Mouse (Mus musculus): ENCODE results near the gene Prr18.
A peak's percentile ranks its signal among the peaks of the same experiment; 100 is the strongest.
"Not testable (repeated sequence)": the region's sequence is repeated elsewhere in the genome, so short reads cannot be mapped to it uniquely, and the experiment has no call there.

Prr18 gene

GRCm38 (mm10) chr17:8337159-8337558, at the start of gene Prr18:
Gene Prr18 (plus strand): TSS chr17:8337459.
- not testable (repeated sequence) for DNase-seq (ENCODE audit: low spot score)

- no peak for DNase-seq (ENCODE audit: low spot score)
These were observed 47.1 kb upstream of the Prr18 start for GRCm38 (mm10) chr17:8289993-8290679.

- no peak for DNase-seq (ENCODE audit: low spot score)
These were observed 46.5 kb upstream of the Prr18 start for GRCm38 (mm10) chr17:8290736-8291135.

- no peak for DNase-seq (ENCODE audit: low spot score)
These were observed 41.4 kb upstream of the Prr18 start for GRCm38 (mm10) chr17:8295825-8296224.

- DNase-seq (ENCODE audit: low spot score) = no peak
These were observed 40.9 kb upstream of the Prr18 start for GRCm38 (mm10) chr17:8296313-8296844.

- no peak for DNase-seq (ENCODE audit: low spot score)
These were observed 39.5 kb upstream of the Prr18 start for GRCm38 (mm10) chr17:8297746-8298145.

- no peak for DNase-seq (ENCODE audit: low spot score)
These were observed 39.0 kb upstream of the Prr18 start for GRCm38 (mm10) chr17:8298281-8298680.

GRCm38 (mm10) chr17:8299524-8299923, 37.7 kb upstream of the Prr18 start:
- DNase-seq (ENCODE audit: low spot score) = no peak

- no peak for DNase-seq (ENCODE audit: low spot score)
These were observed 35.7 kb upstream of the Prr18 start for GRCm38 (mm10) chr17:8301515-8301914.

GRCm38 (mm10) chr17:8302772-8303438, 34.4 kb upstream of the Prr18 start:
- DNase-seq (ENCODE audit: low spot score) = no peak

- DNase-seq (ENCODE audit: low spot score) = no peak
These were observed 33.6 kb upstream of the Prr18 start for GRCm38 (mm10) chr17:8303671-8304070.

- no peak for DNase-seq (ENCODE audit: low spot score)
These were observed 31.5 kb upstream of the Prr18 start for GRCm38 (mm10) chr17:8305801-8306200.

GRCm38 (mm10) chr17:8310838-8311614, 26.2 kb upstream of the Prr18 start, which contains the start of gene Sft2d1:
Gene Sft2d1 (plus strand): TSS chr17:8311102.
- DNase-seq (ENCODE audit: low spot score) = peak; percentile 96

GRCm38 (mm10) chr17:8311751-8312150, 25.5 kb upstream of the Prr18 start:
- no peak for DNase-seq (ENCODE audit: low spot score)

- no peak for DNase-seq (ENCODE audit: low spot score)
These were observed 23.3 kb upstream of the Prr18 start for GRCm38 (mm10) chr17:8313976-8314375.

- DNase-seq (ENCODE audit: low spot score) = peak; percentile 26
These were observed 21.0 kb upstream of the Prr18 start for GRCm38 (mm10) chr17:8316251-8316650.

- not testable (repeated sequence) for DNase-seq (ENCODE audit: low spot score)
These were observed 10.4 kb upstream of the Prr18 start for GRCm38 (mm10) chr17:8326877-8327276.

GRCm38 (mm10) chr17:8328511-8329174, 8.6 kb upstream of the Prr18 start:
- no peak for DNase-seq (ENCODE audit: low spot score)

GRCm38 (mm10) chr17:8330602-8331001, 6.7 kb upstream of the Prr18 start:
- no peak for DNase-seq (ENCODE audit: low spot score)

GRCm38 (mm10) chr17:8339666-8340374, 2.6 kb downstream of the Prr18 start:
- DNase-seq (ENCODE audit: low spot score) = no peak

Measured in retina, embryonic 14.5 days (tissue).